Mouse (Mus musculus) liver, embryonic 14.5 days (tissue): ENCODE data around the gene Fnip2. TPM values are rescaled to one million over a fixed set of nuclear protein-coding genes. Genes with fewer than 3 reads are reported as not detected.

ENCODE experiments used
- ATAC-seq: fragments of 200-750 bp; cut with Nextera tagmentation; 2 replicates; pipeline ENCODE4 v1.8.0; 2017; ENCODE audit warnings: moderate number of reproducible peaks, mild to moderate bottlenecking, moderate library complexity; ENCODE audit not compliant: insufficient read depth
- DNase-seq, 3 experiments: peaks; one replicate each; pipeline ENCODE4 v3.0.0-alpha.2; 2012 to 2013; ENCODE audit warnings: low read depth in 3 of 3, low spot score in 3 of 3
- H3K27ac ChIP-seq: fragments of 300-500 bp; sonication (generic); 2 replicates; pipeline ENCODE4 v1.5.1; 2014; ENCODE audit warnings: moderate library complexity, mild to moderate bottlenecking, control low read depth, inconsistent platforms
- H3K27me3 ChIP-seq: fragments of 300-500 bp; sonication (generic); 2 replicates; pipeline ENCODE4 v1.6.1; 2014; ENCODE audit warnings: mild to moderate bottlenecking, low read length, moderate library complexity; ENCODE audit not compliant: control insufficient read depth, insufficient read depth
- H3K36me3 ChIP-seq: fragments of 300-500 bp; sonication (generic); replicated peaks from 2 replicates; pipeline ENCODE4 v1.6.1; 2014; ENCODE audit warnings: low read depth; ENCODE audit not compliant: control insufficient read depth, insufficient read depth
- H3K4me1 ChIP-seq, 2 experiments: fragments of 200-500 bp in 1 of 2; fragments of 300-500 bp in 1 of 2; sonication (generic) in 1 of 2; replicated peaks; 2 replicates each; pipeline ENCODE4 v1.6.1; 2012 to 2014; ENCODE audit warnings: antibody characterized with exemption in 1 of 2, inconsistent platforms in 1 of 2, low read length in 1 of 2; ENCODE audit not compliant: control insufficient read depth in 2 of 2, insufficient read depth in 2 of 2
- H3K4me2 ChIP-seq: fragments of 300-500 bp; sonication (generic); 2 replicates; pipeline ENCODE4 v1.6.1; 2014; ENCODE audit warnings: low read depth, mild to moderate bottlenecking, control low read depth, moderate library complexity
- H3K4me3 ChIP-seq, 2 experiments: fragments of 200-500 bp in 1 of 2; fragments of 300-500 bp in 1 of 2; sonication (generic) in 1 of 2; 2 replicates each; pipeline ENCODE4 v1.5.1; 2012 to 2014; ENCODE audit warnings: low read depth in 2 of 2, low read length in 2 of 2, mild to moderate bottlenecking in 2 of 2, control low read depth in 1 of 2, inconsistent platforms in 1 of 2, moderate library complexity in 1 of 2; ENCODE audit not compliant: insufficient read depth in 1 of 2
- H3K9ac ChIP-seq: fragments of 300-500 bp; sonication (generic); replicated peaks from 2 replicates; pipeline ENCODE4 v1.6.1; 2014; ENCODE audit warnings: mild to moderate bottlenecking, control low read depth, moderate library complexity
- H3K9me3 ChIP-seq: fragments of 300-500 bp; sonication (generic); 2 replicates; pipeline ENCODE4 v1.6.1; 2016; ENCODE audit warnings: low read length, mixed read lengths; ENCODE audit not compliant: control insufficient read depth
- CTCF ChIP-seq: IDR thresholded peaks from 2 replicates; pipeline ENCODE4 v1.5.1; 2016; ENCODE audit warnings: antibody characterized with exemption, low read depth, control low read depth
- EP300 ChIP-seq: IDR thresholded peaks from 2 replicates; pipeline ENCODE4 v1.6.1; 2016; ENCODE audit warnings: antibody characterized with exemption, low read depth
- WGBS: fragments of 180-500 bp; shearing (Covaris S2); extraction: QIAGEN DNeasy Blood & Tissue Kit; methylation state at CpG from one replicate; pipeline ENCODE4 v1.1.7; 2014; ENCODE audit not compliant: insufficient replicate concordance; 5-methylcytosine and 5-hydroxymethylcytosine counted together
- polyA plus RNA-seq, 2 experiments: library from polyadenylated mRNA; depleted of rRNA in 1 of 2; stranded (reverse) in 1 of 2; unstranded in 1 of 2; fragments of >200 nt; fragmentation: Nextera tagmentation in 1 of 2; extraction: Ambion mirVana in 1 of 2; gene quantifications; 2 replicates each; pipeline versions ENCODE4 v1.2.1 to v1.2.3; 2012 to 2014

The Fnip2 gene
- polyA plus RNA-seq, 2 experiments: 3.5 to 5.9 TPM

DNA sequence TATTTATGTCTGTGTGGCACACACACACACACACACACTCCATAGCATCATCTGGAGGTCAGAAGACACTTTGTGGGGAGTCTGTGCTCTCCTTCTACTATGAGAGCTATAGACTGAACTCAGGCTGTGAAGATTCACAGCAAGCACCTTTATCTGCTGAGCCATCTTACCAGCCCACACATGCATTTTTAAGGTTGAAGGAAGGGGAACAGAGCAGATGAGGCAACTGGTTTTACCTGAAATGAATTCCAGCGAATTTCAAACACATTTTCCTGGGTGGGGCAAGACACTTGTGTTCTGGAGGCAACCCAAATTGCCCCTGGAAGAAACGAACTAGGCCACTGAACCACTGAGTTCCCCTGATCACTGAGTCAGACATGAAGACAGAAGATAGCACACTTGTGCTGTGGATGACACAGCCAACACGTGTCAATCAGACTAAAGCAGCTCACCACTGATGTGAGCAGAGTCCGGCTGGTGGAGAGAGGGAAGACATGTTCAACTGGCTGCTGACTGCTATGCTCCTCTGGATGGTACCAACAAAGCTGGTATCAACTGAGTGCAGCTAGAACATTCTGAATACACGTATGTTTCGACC lies 38.0 kb downstream of the Fnip2 start:
- no peak for TF ChIP-seq EP300
- no peak for TF ChIP-seq CTCF
- H3K27ac ChIP-seq: peak overlapping the region; percentile 2; the same call in 1 of the 2 replicates
- no peak overlapping the region for H3K4me3 ChIP-seq
- no peaks in the 10 kb centered on the region for H3K27me3 ChIP-seq
- ATAC-seq (peak; percentile 76), DNase-seq (peak in 1 of 3 experiments; percentile 42)
- H3K9ac ChIP-seq: no peak overlapping the region
- H3K9me3 ChIP-seq: no peaks in the 10 kb centered on the region
- no peak overlapping the region for H3K4me2 ChIP-seq
- 32% methylated on average over 6 of the region's 6 CpGs for WGBS
- peaks cover 19 to 38% of the 10 kb centered on the region in 2 experiments for H3K4me1 ChIP-seq
- H3K36me3 ChIP-seq: no peaks in the 10 kb centered on the region

DNA sequence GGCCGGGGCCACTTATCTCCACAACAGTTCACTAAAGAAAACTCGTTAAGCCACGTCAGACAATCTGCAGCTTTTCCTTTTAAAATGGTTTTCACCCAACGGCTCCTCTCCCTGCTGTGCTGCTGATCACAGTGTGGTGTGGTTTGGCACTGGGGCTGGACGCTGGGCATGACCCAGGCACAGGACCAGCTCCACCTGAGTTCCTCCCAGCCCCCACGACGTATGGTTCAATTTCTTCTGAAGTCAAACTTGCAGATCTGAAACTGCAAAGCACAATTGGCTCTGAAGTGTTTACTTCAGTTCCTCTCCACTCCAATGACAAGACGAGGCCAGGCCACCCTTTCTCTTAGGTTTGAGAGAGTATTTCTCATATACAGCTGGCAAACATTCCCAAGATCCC lies 39.1 kb downstream of the Fnip2 start:
- H3K4me2 ChIP-seq: no peak overlapping the region
- 23% methylated on average over 8 of the region's 8 CpGs for WGBS
- no peak for TF ChIP-seq CTCF
- no peak for TF ChIP-seq EP300

DNA sequence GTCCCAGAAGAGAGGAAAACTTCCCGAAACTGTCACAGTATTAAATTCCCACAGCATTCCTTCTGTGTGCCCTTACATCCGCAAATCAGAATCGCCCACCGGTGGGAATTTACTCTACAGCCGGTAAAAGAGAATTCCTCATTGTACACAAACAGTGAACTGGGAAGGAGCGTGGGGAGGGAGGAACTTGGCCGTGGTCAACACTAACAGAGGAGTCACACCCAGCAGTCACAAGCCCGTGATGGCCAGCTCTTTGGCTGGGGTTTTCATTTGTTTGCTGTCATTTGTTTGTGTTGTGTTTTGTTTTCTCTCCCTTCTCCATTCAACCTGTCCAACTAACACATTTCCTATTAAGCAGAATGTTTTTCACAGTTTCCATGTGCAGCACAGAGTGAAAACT lies 39.7 kb downstream of the Fnip2 start:
- H3K4me2 ChIP-seq: no peak overlapping the region
- DNase-seq: no peak
- ATAC-seq: no peak
- no peaks in the 10 kb centered on the region for H3K27me3 ChIP-seq
- no peaks in the 10 kb centered on the region for H3K9me3 ChIP-seq
- H3K4me3 ChIP-seq: no peak overlapping the region
- TF ChIP-seq EP300 (no peak), CTCF (no peak)
- WGBS: 51% methylated on average over 8 of the region's 8 CpGs
- H3K9ac ChIP-seq: no peak overlapping the region
- H3K27ac ChIP-seq: no peak overlapping the region
- H3K4me1 ChIP-seq: peaks cover 19 to 41% of the 10 kb centered on the region in 2 experiments
- H3K36me3 ChIP-seq: no peaks in the 10 kb centered on the region

More for the DNA sequence above, 39.1 kb downstream of the Fnip2 start:
- DNase-seq (no peak), ATAC-seq (no peak)
- Histone ChIP-seq H3K27me3 (no peaks in the 10 kb centered on the region), H3K36me3 (no peaks in the 10 kb centered on the region), H3K9ac (0 out of 2 replicates have a peak overlapping the region, but pooled peaks have one; percentile 9), H3K9me3 (no peaks in the 10 kb centered on the region), H3K4me3 (no peak overlapping the region), H3K4me1 (peaks cover 19 to 38% of the 10 kb centered on the region in 2 experiments), H3K27ac (no peak overlapping the region)

DNA sequence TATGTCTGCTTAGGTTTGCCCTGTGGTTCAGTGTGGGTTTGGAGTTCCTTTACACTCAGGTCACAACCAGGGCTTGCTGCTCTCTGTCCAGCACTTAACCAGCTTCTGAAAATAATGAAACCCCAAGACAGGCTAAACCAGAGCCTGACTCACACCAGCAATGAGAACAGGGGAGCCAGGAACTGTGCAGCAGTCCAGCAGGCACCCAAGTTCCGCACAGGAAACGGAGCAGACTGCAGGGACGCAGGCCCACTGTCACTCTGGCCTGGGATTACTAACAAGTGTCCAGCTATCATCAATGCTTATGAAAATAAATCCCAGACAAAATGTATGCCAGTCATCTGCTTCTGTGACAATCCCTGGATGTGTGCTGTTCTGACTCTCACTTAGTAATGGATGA lies 40.1 kb downstream of the Fnip2 start:
- no peak for TF ChIP-seq EP300
- no peak for TF ChIP-seq CTCF
- no peaks in the 10 kb centered on the region for H3K27me3 ChIP-seq
- no peak overlapping the region for H3K4me2 ChIP-seq
- ATAC-seq: no peak
- no peaks in the 10 kb centered on the region for H3K36me3 ChIP-seq
- no peaks in the 10 kb centered on the region for H3K9me3 ChIP-seq
- no peak for DNase-seq
- 81% methylated on average over 3 of the region's 3 CpGs for WGBS
- peaks cover 19 to 41% of the 10 kb centered on the region in 2 experiments for H3K4me1 ChIP-seq
- H3K27ac ChIP-seq: no peak overlapping the region
- H3K4me3 ChIP-seq: no peak overlapping the region
- no peak overlapping the region for H3K9ac ChIP-seq

DNA sequence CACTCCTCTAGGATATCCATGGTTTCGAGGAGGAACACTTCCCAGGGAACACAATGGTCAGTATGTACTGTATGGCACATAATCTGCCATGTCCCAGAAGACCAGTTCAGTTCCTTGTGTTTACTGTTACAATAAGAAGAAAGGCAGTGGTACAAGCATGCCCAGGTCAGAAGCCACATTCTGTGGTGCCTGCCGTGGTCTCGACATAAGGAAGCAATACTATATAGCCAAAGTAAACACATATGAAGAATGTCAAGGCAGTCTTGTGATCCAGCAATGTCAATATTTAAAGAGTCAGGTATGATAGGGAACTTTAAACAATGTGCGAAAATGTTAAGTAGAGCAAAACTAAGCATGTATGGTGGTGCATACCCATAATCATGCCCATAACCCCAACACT lies 44.2 kb downstream of the Fnip2 start:
- TF ChIP-seq EP300 (no peak), CTCF (no peak)
- no peaks in the 10 kb centered on the region for H3K36me3 ChIP-seq
- no peaks in the 10 kb centered on the region for H3K9me3 ChIP-seq
- no peak overlapping the region for H3K4me3 ChIP-seq
- no peak for ATAC-seq
- H3K4me2 ChIP-seq: no peak overlapping the region
- DNase-seq: no peak
- H3K27ac ChIP-seq: no peak overlapping the region
- 77% methylated on average over 4 of the region's 4 CpGs for WGBS
- H3K4me1 ChIP-seq: peaks cover 13 to 20% of the 10 kb centered on the region in 2 experiments
- no peak overlapping the region for H3K9ac ChIP-seq
- no peaks in the 10 kb centered on the region for H3K27me3 ChIP-seq
